Mouse (Mus musculus) stomach, postnatal 0 days (tissue): ENCODE results near the gene Tnfsf15. TPM values are rescaled to one million over a fixed set of nuclear protein-coding genes. Genes with fewer than 3 reads are reported as not detected.

Source experiments
- ATAC-seq: fragments of 200-750 bp; cut with Nextera tagmentation; 2 replicates; pipeline ENCODE4 v1.8.0; 2017; ENCODE audit not compliant: low FRiP score, low TSS enrichment
- DNase-seq: peaks from one replicate; pipeline ENCODE4 v3.0.0-alpha.2; 2016; ENCODE audit warnings: low spot score
- H3K27ac ChIP-seq: fragments of 300-500 bp; sonication (generic); replicated peaks from 2 replicates; pipeline ENCODE4 v1.5.1; 2014; ENCODE audit warnings: mild to moderate bottlenecking, control low read depth
- H3K27me3 ChIP-seq: fragments of 300-500 bp; sonication (generic); 2 replicates; pipeline ENCODE4 v1.6.1; 2014; ENCODE audit warnings: low read length; ENCODE audit not compliant: control insufficient read depth, insufficient read depth
- H3K36me3 ChIP-seq: fragments of 300-500 bp; sonication (generic); 2 replicates; pipeline ENCODE4 v1.6.1; 2014; ENCODE audit warnings: low read length, mixed read lengths; ENCODE audit not compliant: control insufficient read depth, insufficient read depth
- H3K4me1 ChIP-seq: fragments of 300-500 bp; sonication (generic); replicated peaks from 2 replicates; pipeline ENCODE4 v1.6.1; 2014; ENCODE audit warnings: antibody characterized with exemption; ENCODE audit not compliant: control insufficient read depth, insufficient read depth
- H3K4me2 ChIP-seq: fragments of 300-500 bp; sonication (generic); replicated peaks from 2 replicates; pipeline ENCODE4 v1.6.1; 2014; ENCODE audit warnings: low read depth, mild to moderate bottlenecking, control low read depth, moderate library complexity
- H3K4me3 ChIP-seq: fragments of 300-500 bp; sonication (generic); 2 replicates; pipeline ENCODE4 v1.5.1; 2014; ENCODE audit warnings: low read depth, low read length, control low read depth
- H3K9ac ChIP-seq: fragments of 300-500 bp; sonication (generic); 2 replicates; pipeline ENCODE4 v1.6.1; 2014; ENCODE audit warnings: mild to moderate bottlenecking, low read length, control low read depth, mixed read lengths
- H3K9me3 ChIP-seq: fragments of 300-500 bp; sonication (generic); 2 replicates; pipeline ENCODE4 v1.6.1; 2016; ENCODE audit warnings: low read length; ENCODE audit not compliant: control insufficient read depth
- CTCF ChIP-seq: IDR thresholded peaks from 2 replicates; pipeline ENCODE4 v1.5.1; 2016; ENCODE audit warnings: antibody characterized with exemption, low read depth, mild to moderate bottlenecking, moderate library complexity
- EP300 ChIP-seq: optimal IDR thresholded peaks from 2 replicates; pipeline ENCODE3; 2016; ENCODE audit warnings: antibody characterized with exemption
- WGBS: fragments of 180-500 bp; shearing (Covaris S2); extraction: QIAGEN DNeasy Blood & Tissue Kit; methylation state at CpG from one replicate; pipeline ENCODE4 v1.1.7; 2014; 5-methylcytosine and 5-hydroxymethylcytosine counted together
- polyA plus RNA-seq: library from polyadenylated mRNA; unstranded; fragments of >200 nt; fragmentation: Nextera tagmentation; extraction: Ambion mirVana; gene quantifications from 2 replicates; pipeline ENCODE4 v1.2.1, GENCODE M21; 2015

Tnfsf15 gene
- polyA plus RNA-seq, 1 experiment from 2014 or later: 0.04 TPM

DNA sequence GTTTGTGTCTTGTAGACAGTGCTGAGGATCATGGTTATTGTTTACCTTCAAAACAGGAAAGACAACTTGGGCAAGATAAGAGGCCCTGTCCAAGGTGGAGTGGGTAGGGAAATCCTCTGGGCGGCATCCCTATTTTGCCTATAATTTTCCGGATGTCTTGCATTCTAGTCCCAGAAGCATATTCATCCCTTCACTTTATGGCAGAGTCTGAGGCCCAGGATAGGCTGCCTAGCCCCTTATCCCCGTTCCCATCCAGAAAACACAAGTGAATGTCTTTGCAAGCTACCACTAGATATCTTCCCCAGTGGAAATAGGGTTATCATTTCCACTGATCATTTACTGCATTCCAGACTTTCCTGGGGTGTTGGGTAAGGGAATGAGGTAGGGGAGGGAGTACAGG lies 4.9 kb downstream of the Tnfsf15 start:
- H3K4me3 ChIP-seq: no peak overlapping the region
- no peak overlapping the region for H3K9ac ChIP-seq
- 88% methylated on average over 3 of the region's 3 CpGs for WGBS
- DNase-seq (no peak), ATAC-seq (no peak)
- TF ChIP-seq CTCF (no peak), EP300 (no peak)
- H3K36me3 ChIP-seq: no peaks in the 10 kb centered on the region
- peaks cover 3% of the 10 kb centered on the region; the same call in 1 of the 2 replicates for H3K4me1 ChIP-seq
- no peaks in the 10 kb centered on the region for H3K9me3 ChIP-seq
- H3K4me2 ChIP-seq: no peak overlapping the region
- H3K27ac ChIP-seq: no peak overlapping the region
- H3K27me3 ChIP-seq: no peaks in the 10 kb centered on the region

DNA sequence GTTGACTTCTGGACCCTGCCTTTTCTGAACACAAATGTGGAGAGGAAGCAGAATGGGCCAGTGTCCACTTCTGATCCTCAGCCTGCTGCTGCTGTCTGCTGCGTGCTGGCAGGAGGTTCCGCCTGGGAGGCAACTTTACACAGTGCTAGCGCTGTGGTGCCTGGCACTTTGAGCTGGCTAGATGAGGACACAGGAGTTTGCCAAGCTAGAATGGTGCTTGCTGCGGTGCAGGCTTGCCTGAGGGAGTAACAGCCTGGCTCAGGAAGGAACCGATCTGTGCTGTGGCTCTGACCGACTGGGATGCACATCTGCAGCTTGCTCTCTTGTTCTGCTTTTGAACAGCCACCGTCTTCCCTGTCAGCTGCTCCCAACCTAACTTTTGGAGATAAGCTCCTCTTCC lies 5.4 kb downstream of the Tnfsf15 start:
- ATAC-seq (no peak), DNase-seq (no peak)
- H3K4me2 ChIP-seq: no peak overlapping the region
- H3K27me3 ChIP-seq: no peaks in the 10 kb centered on the region
- no peaks in the 10 kb centered on the region for H3K9me3 ChIP-seq
- no peaks in the 10 kb centered on the region; the same call in 1 of the 2 replicates for H3K4me1 ChIP-seq
- TF ChIP-seq CTCF: no peak
- TF ChIP-seq EP300: no peak
- H3K36me3 ChIP-seq: no peaks in the 10 kb centered on the region
- H3K4me3 ChIP-seq: no peak overlapping the region
- 69% methylated on average over 7 of the region's 7 CpGs for WGBS
- H3K9ac ChIP-seq: no peak overlapping the region
- no peak overlapping the region for H3K27ac ChIP-seq

DNA sequence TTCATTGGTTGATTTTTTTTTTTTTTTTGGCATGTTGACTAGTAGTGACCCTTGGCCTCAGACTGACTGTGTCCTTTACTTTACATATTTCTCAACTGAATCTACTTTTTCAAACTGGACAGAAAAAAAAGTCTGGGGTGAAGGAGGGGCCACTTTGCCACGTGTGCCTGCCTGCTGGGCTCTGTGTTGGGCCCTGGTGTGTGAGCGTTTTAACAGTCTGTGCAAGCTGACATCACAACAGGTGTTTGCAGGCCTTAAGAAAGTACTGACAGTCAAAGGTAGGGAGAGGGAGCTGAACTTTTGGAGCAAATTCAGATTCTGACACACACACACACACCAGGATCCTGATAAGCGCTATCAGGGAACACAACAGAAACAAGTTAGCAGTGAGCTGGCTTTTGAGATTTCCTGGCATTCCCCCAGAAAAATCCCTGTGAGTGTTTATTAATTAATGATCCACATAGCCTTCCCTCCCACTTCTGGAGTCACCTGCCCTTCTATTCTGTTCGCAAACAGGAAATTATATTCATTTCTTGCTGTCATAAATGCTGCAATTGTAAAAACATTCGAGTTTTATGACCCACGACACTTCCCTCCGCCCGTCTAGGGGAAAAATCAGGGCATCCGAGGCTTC lies 6.4 kb downstream of the Tnfsf15 start:
- Histone ChIP-seq H3K27ac (no peak overlapping the region), H3K4me1 (no peaks in the 10 kb centered on the region; the same call in 1 of the 2 replicates), H3K36me3 (no peaks in the 10 kb centered on the region), H3K27me3 (no peaks in the 10 kb centered on the region), H3K9me3 (no peaks in the 10 kb centered on the region), H3K4me3 (no peak overlapping the region), H3K4me2 (no peak overlapping the region), H3K9ac (no peak overlapping the region)
- DNase-seq (no peak), ATAC-seq (no peak)
- 50% methylated on average over 9 of the region's 9 CpGs for WGBS
- TF ChIP-seq EP300 (no peak), CTCF (no peak)

DNA sequence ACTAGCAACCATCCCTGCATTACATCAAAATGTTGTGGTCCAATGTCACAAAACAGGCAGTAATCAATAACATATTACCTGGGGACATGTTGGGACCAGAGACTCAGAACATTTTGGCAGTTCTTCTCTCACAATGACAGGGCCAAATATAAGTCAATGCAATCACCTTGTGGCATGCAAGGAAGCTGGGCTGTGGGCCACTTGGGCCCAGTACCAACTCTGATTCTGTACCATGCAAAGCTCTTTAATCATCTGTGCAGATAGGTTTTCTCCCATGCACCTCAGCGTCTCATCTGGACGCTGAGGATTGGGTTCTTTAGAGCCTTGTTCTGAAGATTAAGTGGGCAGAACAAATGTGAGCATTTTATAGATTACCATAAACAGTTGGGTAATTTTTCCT lies 13.6 kb downstream of the Tnfsf15 start:
- Histone ChIP-seq H3K4me1 (no peaks in the 10 kb centered on the region), H3K4me3 (no peak overlapping the region), H3K9ac (no peak overlapping the region), H3K27me3 (no peaks in the 10 kb centered on the region), H3K36me3 (no peaks in the 10 kb centered on the region), H3K9me3 (no peaks in the 10 kb centered on the region), H3K27ac (no peak overlapping the region), H3K4me2 (no peak overlapping the region)
- WGBS: 52% methylated on average over 2 of the region's 2 CpGs
- ATAC-seq: no peak
- no peak for DNase-seq
- TF ChIP-seq CTCF (no peak), EP300 (no peak)

DNA sequence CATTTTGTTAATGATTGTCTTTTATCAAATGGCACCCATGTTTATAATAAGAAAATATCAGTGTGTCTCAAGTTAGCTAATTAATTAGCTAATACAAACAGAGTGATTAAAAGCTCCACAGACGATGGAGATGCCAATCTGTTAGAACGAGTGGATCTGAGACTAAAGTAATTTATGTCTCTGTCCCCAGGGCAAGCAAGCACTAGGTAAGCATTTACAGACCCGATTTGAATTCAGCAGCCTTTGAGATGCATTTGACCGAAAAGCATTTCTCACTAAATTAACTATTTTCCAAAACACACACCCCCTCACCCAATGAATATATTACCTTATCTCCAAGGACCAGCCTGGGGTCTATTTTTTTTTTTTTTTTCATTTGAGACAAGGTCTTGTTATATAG lies 18.2 kb downstream of the Tnfsf15 start:
- no peak overlapping the region for H3K4me3 ChIP-seq
- H3K27ac ChIP-seq: no peak overlapping the region
- DNase-seq: no peak
- no peaks in the 10 kb centered on the region for H3K36me3 ChIP-seq
- H3K9ac ChIP-seq: no peak overlapping the region
- H3K4me1 ChIP-seq: no peaks in the 10 kb centered on the region
- TF ChIP-seq CTCF: no peak
- TF ChIP-seq EP300: no peak
- no peaks in the 10 kb centered on the region for H3K27me3 ChIP-seq
- H3K9me3 ChIP-seq: no peaks in the 10 kb centered on the region
- WGBS: 54% methylated on average over 4 of the region's 4 CpGs
- no peak overlapping the region for H3K4me2 ChIP-seq
- ATAC-seq: no peak

DNA sequence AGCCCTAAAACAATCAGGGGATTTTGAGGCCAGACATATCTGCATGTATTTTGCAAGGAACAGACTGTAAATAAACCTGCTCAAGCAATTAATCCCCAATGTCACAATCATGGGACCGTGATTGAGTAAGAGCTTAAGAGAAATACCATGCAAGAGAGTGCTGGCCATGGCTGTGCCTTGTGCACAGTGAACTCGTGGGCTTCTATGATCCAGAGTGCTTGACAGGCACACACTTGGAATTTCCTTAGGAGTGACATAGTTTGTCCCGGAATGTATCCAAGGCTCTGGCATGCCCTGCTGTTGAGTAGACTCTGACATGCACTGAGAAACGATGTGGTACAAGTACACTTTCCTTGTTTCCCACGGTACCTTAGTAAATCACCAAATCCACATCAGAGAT lies 18.9 kb downstream of the Tnfsf15 start:
- no peaks in the 10 kb centered on the region for H3K9me3 ChIP-seq
- H3K27ac ChIP-seq: no peak overlapping the region
- ATAC-seq (no peak), DNase-seq (no peak)
- no peak overlapping the region for H3K9ac ChIP-seq
- H3K36me3 ChIP-seq: no peaks in the 10 kb centered on the region
- H3K4me3 ChIP-seq: no peak overlapping the region
- no peaks in the 10 kb centered on the region for H3K4me1 ChIP-seq
- TF ChIP-seq EP300 (no peak), CTCF (no peak)
- 37% methylated on average over 5 of the region's 5 CpGs for WGBS
- no peaks in the 10 kb centered on the region for H3K27me3 ChIP-seq
- H3K4me2 ChIP-seq: no peak overlapping the region
